Mouse (Mus musculus) CH12.LX (cell line): ENCODE measurements around the gene Cry1.

Experiments
- BHLHE40 ChIP-seq: IDR thresholded peaks from 2 replicates; pipeline ENCODE4 v1.6.1; 2011; ENCODE audit warnings: mild to moderate bottlenecking, low read depth, low read length, improper control_type of control experiment
- MEF2A ChIP-seq: IDR thresholded peaks from 2 replicates; pipeline ENCODE4 v1.6.1; 2014; ENCODE audit warnings: low read depth, mild to moderate bottlenecking, inconsistent platforms, low read length, improper control_type of control experiment, borderline replicate concordance
- POLR2A ChIP-seq: IDR thresholded peaks from 2 replicates; pipeline ENCODE4 v1.6.1; 2011; ENCODE audit warnings: low read depth, mild to moderate bottlenecking, improper control_type of control experiment, low read length

DNA sequence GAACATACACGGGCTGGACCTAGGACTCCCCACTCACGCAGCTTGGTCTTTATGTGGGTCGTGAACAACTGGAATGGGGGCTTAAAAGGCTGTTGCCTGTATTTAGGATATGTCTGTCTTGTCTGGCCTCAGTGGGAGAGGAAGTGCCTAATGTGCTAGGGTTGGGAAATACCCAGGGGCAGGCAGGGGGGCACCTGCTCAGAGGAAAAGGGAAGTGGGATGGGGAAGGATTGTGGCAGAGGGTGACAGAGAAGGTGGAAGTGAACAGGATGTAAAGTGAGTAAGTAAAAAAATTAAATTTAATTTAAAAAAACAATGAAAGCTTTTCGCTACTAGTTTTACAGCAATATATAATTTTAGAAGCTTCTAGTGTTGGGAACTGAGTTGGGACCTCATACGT is 9.7 kb upstream of the Cry1 start:
- TF ChIP-seq BHLHE40: peak; percentile 46; the same call in 1 of the 2 replicates
- TF ChIP-seq MEF2A: 0 out of 2 replicates have a peak, but pooled peaks have one; percentile 12
- peak; percentile 33; the same call in 1 of the 2 replicates for TF ChIP-seq POLR2A
